Mouse (Mus musculus) CH12.LX (cell line): ENCODE measurements around the gene Actl6b. TPM values are rescaled to one million over a fixed set of nuclear protein-coding genes. Genes with fewer than 3 reads are reported as not detected.
A peak's percentile ranks its signal among the peaks of the same experiment; 100 is the strongest.

ENCODE experiments used
- DNase-seq: peaks from one replicate; pipeline ENCODE4 v3.0.0-alpha.2; 2013; ENCODE audit errors: extremely low read depth
- H3K27ac ChIP-seq: 2 replicates; pipeline ENCODE4 v1.5.1; 2012; ENCODE audit warnings: low read depth, mild to moderate bottlenecking, control low read depth, moderate library complexity; ENCODE audit not compliant: insufficient read depth
- H3K27me3 ChIP-seq: replicated peaks from 2 replicates; pipeline ENCODE3; 2012; ENCODE audit warnings: inconsistent platforms
- H3K36me3 ChIP-seq, 2 experiments: replicated peaks in 1 of 2; 2 replicates each; pipeline versions ENCODE3 to v1.6.1; 2012; ENCODE audit warnings: inconsistent platforms in 1 of 2, low read length in 1 of 2, mild to moderate bottlenecking in 1 of 2, mixed read lengths in 1 of 2, moderate library complexity in 1 of 2; ENCODE audit not compliant: control insufficient read depth in 1 of 2, insufficient read depth in 1 of 2
- H3K4me1 ChIP-seq, 2 experiments: 2 replicates each; pipeline ENCODE4 v1.6.1; 2012; ENCODE audit warnings: inconsistent platforms in 1 of 2, moderate library complexity in 1 of 2; ENCODE audit not compliant: insufficient read depth in 2 of 2, control insufficient read depth in 1 of 2
- H3K4me2 ChIP-seq: 2 replicates; pipeline ENCODE4 v1.6.1; 2012; ENCODE audit warnings: low read depth, mild to moderate bottlenecking, control low read depth; ENCODE audit not compliant: poor library complexity, insufficient read depth, severe bottlenecking
- H3K4me3 ChIP-seq, 3 experiments: fragments of 150-350 bp in 1 of 3; sonication (generic) in 1 of 3; replicated peaks in 1 of 3; 2 replicates each; pipeline versions ENCODE3 to v1.5.1; 2011 to 2012; ENCODE audit warnings: low read depth in 2 of 3, low read length in 2 of 3, mild to moderate bottlenecking in 2 of 3, moderate library complexity in 2 of 3, control low read depth in 1 of 3, improper control_type of control experiment in 1 of 3, inconsistent platforms in 1 of 3, mixed read lengths in 1 of 3; ENCODE audit not compliant: poor library complexity in 1 of 3
- H3K79me2 ChIP-seq: replicated peaks from 2 replicates; pipeline ENCODE4 v1.6.1; 2012; ENCODE audit warnings: mild to moderate bottlenecking, moderate library complexity; ENCODE audit not compliant: control insufficient read depth, poor library complexity, insufficient read depth, severe bottlenecking; ENCODE audit errors: extremely low read depth
- H3K9ac ChIP-seq: 2 replicates; pipeline ENCODE4 v1.6.1; 2012; ENCODE audit warnings: low read depth, mild to moderate bottlenecking, control low read depth, moderate library complexity; ENCODE audit not compliant: insufficient read depth
- H3K9me3 ChIP-seq: replicated peaks from 2 replicates; pipeline ENCODE3; 2012; ENCODE audit warnings: low read length, inconsistent platforms, mixed read lengths
- CHD2 ChIP-seq: IDR thresholded peaks from 2 replicates; pipeline ENCODE4 v1.6.1; 2011; ENCODE audit warnings: low read length, improper control_type of control experiment
- CTCF ChIP-seq, 2 experiments: IDR thresholded peaks in 1 of 2; conservative IDR thresholded peaks in 1 of 2; 2 replicates each; pipeline ENCODE4 v1.5.1; 2011 to 2012; ENCODE audit warnings: low read depth in 2 of 2, low read length in 2 of 2, improper control_type of control experiment in 1 of 2, inconsistent platforms in 1 of 2, mild to moderate bottlenecking in 1 of 2, moderate library complexity in 1 of 2
- E2F4 ChIP-seq: IDR thresholded peaks from 2 replicates; pipeline ENCODE4 v1.6.1; 2011; ENCODE audit warnings: low read depth, low read length, improper control_type of control experiment; ENCODE audit not compliant: insufficient replicate concordance
- ELF1 ChIP-seq: IDR thresholded peaks from 2 replicates; pipeline ENCODE4 v1.6.1; 2014; ENCODE audit warnings: low read depth, mild to moderate bottlenecking, inconsistent platforms, low read length, improper control_type of control experiment
- EP300 ChIP-seq: IDR thresholded peaks from 2 replicates; pipeline ENCODE4 v1.6.1; 2011; ENCODE audit warnings: low read length, improper control_type of control experiment
- ETS1 ChIP-seq: conservative IDR thresholded peaks from 2 replicates; pipeline ENCODE4 v1.6.1; 2012; ENCODE audit warnings: low read depth, mild to moderate bottlenecking, inconsistent platforms, low read length, improper control_type of control experiment, moderate library complexity
- JUN ChIP-seq: IDR thresholded peaks from 2 replicates; pipeline ENCODE4 v1.6.1; 2011; ENCODE audit warnings: low read depth, mild to moderate bottlenecking, low read length, improper control_type of control experiment, moderate library complexity; ENCODE audit not compliant: insufficient read depth
- KAT2A ChIP-seq: IDR thresholded peaks from 2 replicates; pipeline ENCODE4 v1.6.1; 2012; ENCODE audit warnings: low read length, improper control_type of control experiment, inconsistent platforms; ENCODE audit not compliant: insufficient replicate concordance
- MAFK ChIP-seq: IDR thresholded peaks from 2 replicates; pipeline ENCODE4 v1.6.1; 2011; ENCODE audit warnings: low read length, improper control_type of control experiment; ENCODE audit not compliant: insufficient replicate concordance
- MAX ChIP-seq: IDR thresholded peaks from 2 replicates; pipeline ENCODE4 v1.6.1; 2011; ENCODE audit warnings: low read length, improper control_type of control experiment
- MAZ ChIP-seq: IDR thresholded peaks from 2 replicates; pipeline ENCODE4 v1.6.1; 2012; ENCODE audit warnings: low read depth, mild to moderate bottlenecking, inconsistent platforms, low read length, improper control_type of control experiment, moderate library complexity
- MEF2A ChIP-seq: IDR thresholded peaks from 2 replicates; pipeline ENCODE4 v1.6.1; 2014; ENCODE audit warnings: low read depth, mild to moderate bottlenecking, inconsistent platforms, low read length, improper control_type of control experiment, borderline replicate concordance
- NELFE ChIP-seq: IDR thresholded peaks from 2 replicates; pipeline ENCODE4 v1.6.1; 2011; ENCODE audit warnings: low read depth, low read length, improper control_type of control experiment
- NRF1 ChIP-seq: IDR thresholded peaks from 2 replicates; pipeline ENCODE4 v1.6.1; 2014; ENCODE audit warnings: low read depth, mild to moderate bottlenecking, inconsistent platforms, low read length, improper control_type of control experiment, moderate library complexity
- POLR2A ChIP-seq: IDR thresholded peaks from 2 replicates; pipeline ENCODE4 v1.6.1; 2011; ENCODE audit warnings: low read depth, mild to moderate bottlenecking, improper control_type of control experiment, low read length
- POLR2AphosphoS2 ChIP-seq: IDR thresholded peaks from 2 replicates; pipeline ENCODE4 v1.6.1; 2011; ENCODE audit warnings: low read depth, low read length, improper control_type of control experiment
- SMC3 ChIP-seq: IDR thresholded peaks from 2 replicates; pipeline ENCODE4 v1.6.1; 2011; ENCODE audit warnings: low read depth, low read length, improper control_type of control experiment
- UBTF ChIP-seq: IDR thresholded peaks from 2 replicates; pipeline ENCODE4 v1.6.1; 2012; ENCODE audit warnings: low read depth, mild to moderate bottlenecking, inconsistent platforms, low read length, improper control_type of control experiment, moderate library complexity
- USF2 ChIP-seq: conservative IDR thresholded peaks from 2 replicates; pipeline ENCODE4 v1.6.1; 2011; ENCODE audit warnings: low read depth, low read length, improper control_type of control experiment
- ZC3H11A ChIP-seq: IDR thresholded peaks from 2 replicates; pipeline ENCODE4 v1.6.1; 2012; ENCODE audit warnings: low read depth, mild to moderate bottlenecking, inconsistent platforms, low read length, improper control_type of control experiment
- ZKSCAN1 ChIP-seq: IDR thresholded peaks from 2 replicates; pipeline ENCODE4 v1.6.1; 2012; ENCODE audit warnings: low read depth, inconsistent platforms, low read length, improper control_type of control experiment, borderline replicate concordance
- ZMIZ1 ChIP-seq: IDR thresholded peaks from 2 replicates; pipeline ENCODE4 v1.6.1; 2012; ENCODE audit warnings: low read depth, mild to moderate bottlenecking, inconsistent platforms, low read length, improper control_type of control experiment
- ZNF384 ChIP-seq: IDR thresholded peaks from 2 replicates; pipeline ENCODE4 v1.6.1; 2012; ENCODE audit warnings: low read depth, low read length, improper control_type of control experiment, inconsistent platforms
- dilution Hi-C: fragments of 300-500 bp; cut with MboI; formaldehyde crosslinking; loops from 2 replicates; pipeline ENCODE4 v1.14.3; 2020; ENCODE audit warnings: low sequenced_read_pairs; ENCODE audit not compliant: extremely low pct_unique_long_range_greater_than_20kb, extremely low pct_ligation_motif_present
- in situ Hi-C: fragments of 300-500 bp; cut with MboI; formaldehyde crosslinking; loops from 3 replicates; pipeline ENCODE4 v1.14.3; 2019; ENCODE audit warnings: low sequenced_read_pairs, low pct_ligation_motif_present, low pct_unique_long_range_greater_than_20kb, mixed read lengths
- polyA plus RNA-seq: library from polyadenylated mRNA; unstranded; fragments of >175 nt; gene quantifications from 2 replicates; pipeline ENCODE4 v1.2.1, GENCODE M21; 2012; ENCODE audit warnings: low read depth; ENCODE audit not compliant: insufficient read length
- total RNA-seq, 2 experiments: library from RNA; depleted of rRNA; stranded (reverse); fragments of 300-350 nt in 1 of 2; fragments of >200 nt in 1 of 2; gene quantifications; 2 replicates each; pipeline ENCODE4 v1.2.3; 2012 to 2014

The Actl6b gene
- total and polyA plus RNA-seq, 3 experiments, result not detected

GRCm38 (mm10) chr5:137529221-137529995, 23.9 kb upstream of the Actl6b start:
- H3K79me2 ChIP-seq, result peaks cover 29% of the 10 kb centered on the region
- no peaks in the 10 kb centered on the region for H3K9me3 ChIP-seq
- peaks cover 3 to 37% of the 10 kb centered on the region in 2 experiments; a peak in 3 of 4 replicates for H3K4me1 ChIP-seq
- no peak for DNase-seq
- no peak overlapping the region for H3K4me3 ChIP-seq
- no peak overlapping the region for H3K27ac ChIP-seq
- TF ChIP-seq POLR2AphosphoS2 (no peak), NRF1 (no peak), MAZ (no peak), SMC3 (no peak), ELF1 (no peak), CTCF (conservative IDR thresholded peaks at IDR 0.05 in 1 of 2, IDR thresholded peaks at IDR 0.05 in 1 of 2; ENCODE audit: low read depth in 2 of 2, low read length in 2 of 2) (no peak), POLR2A (no peak), KAT2A (no peak), JUN (no peak), MAFK (no peak), MAX (no peak), NELFE (no peak), ZC3H11A (no peak), ZKSCAN1 (no peak), ETS1 (no peak), EP300 (no peak), ZNF384 (no peak), UBTF (no peak), E2F4 (no peak)
- TF ChIP-seq, all 38 proteins: peak for 0
- Histone ChIP-seq H3K4me2 (no peak overlapping the region), H3K27me3 (no peaks in the 10 kb centered on the region), H3K9ac (no peak overlapping the region), H3K36me3 (peaks cover 49 to 60% of the 10 kb centered on the region in 2 experiments)
- dilution Hi-C loops (no loop called here), in situ Hi-C loops (no loop called here)

GRCm38 (mm10) chr5:137530075-137530474, 23.2 kb upstream of the Actl6b start:
- dilution Hi-C loops (no loop called here), in situ Hi-C loops (loop anchor here (5.0 kb wide), 1 partner anchor 37 kb away; the partner anchor contains the start of gene Tfr2)
- Histone ChIP-seq H3K4me1 (peaks cover 3 to 41% of the 10 kb centered on the region in 2 experiments; a peak in 3 of 4 replicates), H3K9me3 (no peaks in the 10 kb centered on the region), H3K79me2 (peaks cover 29% of the 10 kb centered on the region), H3K4me3 (peak overlapping the region; percentile 39 to 93 (median 79)), H3K36me3 (peaks cover 43 to 53% of the 10 kb centered on the region in 2 experiments), H3K27ac (peak overlapping the region; percentile 8; the same call in 1 of the 2 replicates), H3K9ac (peak overlapping the region; percentile 96; the same call in 1 of the 2 replicates), H3K4me2 (peak overlapping the region; percentile 81), H3K27me3 (no peaks in the 10 kb centered on the region)
- DNase-seq, result no peak
- TF ChIP-seq USF2, result no peak
- TF ChIP-seq ZMIZ1, result no peak
- no peak for TF ChIP-seq POLR2AphosphoS2
- TF ChIP-seq ETS1, result no peak
- no peak for TF ChIP-seq MEF2A
- no peak for TF ChIP-seq CHD2
- TF ChIP-seq JUN, result no peak
- TF ChIP-seq ELF1, result no peak
- TF ChIP-seq, all 38 proteins: peak for 0
